Mouse (Mus musculus): ENCODE data around the gene Hk2. TPM values are rescaled to one million over a fixed set of nuclear protein-coding genes. Genes with fewer than 3 reads are reported as not detected.

Gene Hk2
- 81.2 TPM for polyA plus RNA-seq (2012; fragmentation: generic; extraction: Trizol)

DNA sequence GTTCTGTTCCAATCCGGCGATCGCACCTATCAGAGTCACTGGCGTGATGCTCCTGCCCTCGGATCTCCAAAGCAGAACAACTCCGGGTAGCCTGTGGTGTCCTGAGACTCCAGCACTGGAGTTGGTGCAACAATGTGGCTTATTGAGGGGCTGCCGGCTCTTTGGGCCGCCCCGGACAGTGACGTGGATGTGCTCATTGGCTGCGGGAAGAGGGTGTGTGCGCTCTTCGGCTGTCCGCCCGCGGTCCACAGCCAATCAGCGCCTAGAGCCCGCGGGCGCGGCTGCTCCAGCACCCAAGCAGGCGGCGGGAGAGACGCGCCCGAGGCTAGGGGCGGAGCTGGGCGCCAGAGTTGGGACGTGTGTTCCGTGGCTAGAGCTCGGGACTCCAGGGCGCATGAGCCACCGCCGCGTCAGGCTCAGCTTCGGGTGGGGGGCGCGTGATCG lies at the start of gene Hk2:
Hk2 (minus strand) TSS at position 134 of the 444 bp plus-strand sequence.
- peak within 1 kb of the TSS; percentile 37 for H3ac ChIP-seq (ENCODE audit: control insufficient read depth, insufficient read length)
- peaks cover 38% of the 10 kb centered on the region for H3K79me2 ChIP-seq (ENCODE audit: control insufficient read depth, insufficient read depth)
- H3K36me3 ChIP-seq (ENCODE audit: control insufficient read depth, insufficient read depth): no peaks in the 10 kb centered on the region
- peak within 1 kb of the TSS; percentile 99 for H3K4me3 ChIP-seq
- TF ChIP-seq POLR2AphosphoS2 (IDR thresholded peaks at IDR 0.05; ENCODE audit: insufficient read length, low read depth): peak; percentile 89
- TF ChIP-seq MYOG (IDR thresholded peaks at IDR 0.05; ENCODE audit: control insufficient read depth in 1 of 3, insufficient read depth in 1 of 3, insufficient read length in 2 of 3, low read depth in 2 of 3): peak in 1 of 3 experiments; percentile 6
- TF ChIP-seq POLR2A (IDR thresholded peaks at IDR 0.05; ENCODE audit: insufficient read length, low read depth): peak; percentile 70
- no peak for TF ChIP-seq CEBPB (IDR thresholded peaks at IDR 0.05; ENCODE audit: insufficient read depth, poor library complexity, severe bottlenecking)
- peak; percentile 44 for TF ChIP-seq E2F4 (IDR thresholded peaks at IDR 0.05; ENCODE audit: insufficient read depth)
- no peak for TF ChIP-seq USF1 (IDR thresholded peaks at IDR 0.05; ENCODE audit: low read depth)
- H3K4me2 ChIP-seq (ENCODE audit: low read depth): peak within 1 kb of the TSS; percentile 84
- no peaks in the 10 kb centered on the region for H3K27me3 ChIP-seq (ENCODE audit: control insufficient read depth, insufficient read depth, insufficient read length)

DNA sequence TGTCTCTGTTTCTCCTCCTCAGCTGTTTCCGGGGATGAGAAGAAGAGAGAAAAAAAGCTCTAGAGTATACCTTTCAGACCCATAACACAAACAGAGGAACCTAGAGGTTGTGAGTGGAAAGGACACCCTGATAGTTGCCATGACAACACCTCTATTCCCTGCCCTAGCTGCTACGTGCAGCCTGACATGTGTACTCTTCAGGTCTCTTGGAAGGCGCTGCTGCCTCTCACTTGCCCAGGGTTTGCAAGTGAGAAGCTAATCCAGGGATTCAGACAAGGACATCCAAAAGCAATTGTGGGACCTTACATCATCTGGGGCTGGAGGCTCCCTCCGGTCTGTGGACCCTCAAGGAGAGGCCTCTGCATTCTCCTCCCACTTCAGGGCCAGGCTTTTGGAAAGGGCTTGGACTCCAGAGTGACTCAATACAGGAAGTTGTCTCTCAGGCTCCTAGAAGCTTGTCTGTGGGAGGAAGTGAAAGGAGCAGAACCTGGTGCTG lies 47.6 kb upstream of the Hk2 start:
- TF ChIP-seq CEBPB (IDR thresholded peaks at IDR 0.05; ENCODE audit: insufficient read depth, poor library complexity, severe bottlenecking) (no peak), REST (IDR thresholded peaks at IDR 0.05; ENCODE audit: insufficient read depth, insufficient read length) (no peak), USF1 (IDR thresholded peaks at IDR 0.05; ENCODE audit: low read depth) (no peak), POLR2AphosphoS2 (IDR thresholded peaks at IDR 0.05; ENCODE audit: insufficient read length, low read depth) (no peak), POLR2A (IDR thresholded peaks at IDR 0.05; ENCODE audit: insufficient read length, low read depth) (no peak), E2F4 (IDR thresholded peaks at IDR 0.05; ENCODE audit: insufficient read depth) (no peak), SRF (IDR thresholded peaks at IDR 0.05; ENCODE audit: control insufficient read depth, insufficient read length, low read depth) (no peak), MYOG (IDR thresholded peaks at IDR 0.05; ENCODE audit: control insufficient read depth in 1 of 3, insufficient read depth in 1 of 3, insufficient read length in 2 of 3, low read depth in 2 of 3) (no peak), MYOD1 (IDR thresholded peaks at IDR 0.05; ENCODE audit: control insufficient read depth in 1 of 3, insufficient read length in 2 of 3, low read depth in 2 of 3) (no peak), TCF12 (IDR thresholded peaks at IDR 0.05; ENCODE audit: insufficient read depth, poor library complexity, severe bottlenecking) (no peak), MAX (IDR thresholded peaks at IDR 0.05; ENCODE audit: low read depth) (no peak)
- Histone ChIP-seq H3K27me3 (ENCODE audit: control insufficient read depth, insufficient read depth, insufficient read length) (no peaks in the 10 kb centered on the region), H3ac (ENCODE audit: control insufficient read depth, insufficient read length) (no peak overlapping the region), H3K4me3 (no peak overlapping the region), H3K36me3 (ENCODE audit: control insufficient read depth, insufficient read depth) (no peaks in the 10 kb centered on the region), H3K79me2 (ENCODE audit: control insufficient read depth, insufficient read depth) (no peaks in the 10 kb centered on the region), H3K4me2 (ENCODE audit: low read depth) (no peak overlapping the region)

DNA sequence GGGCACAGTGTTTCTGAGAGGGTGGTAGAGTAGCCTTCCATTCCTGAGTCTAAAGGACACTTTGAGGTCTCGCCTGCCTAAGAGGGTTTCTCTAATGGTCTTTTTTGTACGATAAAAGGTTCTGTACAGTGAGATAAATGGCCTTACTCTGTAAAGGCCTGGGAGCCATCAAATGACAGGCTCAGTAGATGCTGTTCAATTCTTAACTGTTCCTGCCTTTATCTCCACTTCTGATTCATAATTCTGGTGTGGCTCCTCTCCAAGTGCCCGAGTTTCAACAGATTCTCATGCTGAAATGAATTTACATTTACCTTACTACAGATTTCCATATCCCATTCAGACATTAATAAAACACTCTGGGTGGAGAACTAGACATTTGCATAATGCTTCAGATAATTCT lies 46.5 kb upstream of the Hk2 start:
- TF ChIP-seq CEBPB (IDR thresholded peaks at IDR 0.05; ENCODE audit: insufficient read depth, poor library complexity, severe bottlenecking) (no peak), SRF (IDR thresholded peaks at IDR 0.05; ENCODE audit: control insufficient read depth, insufficient read length, low read depth) (no peak), REST (IDR thresholded peaks at IDR 0.05; ENCODE audit: insufficient read depth, insufficient read length) (no peak), E2F4 (IDR thresholded peaks at IDR 0.05; ENCODE audit: insufficient read depth) (no peak), POLR2A (IDR thresholded peaks at IDR 0.05; ENCODE audit: insufficient read length, low read depth) (no peak), MYOG (IDR thresholded peaks at IDR 0.05; ENCODE audit: control insufficient read depth in 1 of 3, insufficient read depth in 1 of 3, insufficient read length in 2 of 3, low read depth in 2 of 3) (no peak), USF1 (IDR thresholded peaks at IDR 0.05; ENCODE audit: low read depth) (no peak), TCF12 (IDR thresholded peaks at IDR 0.05; ENCODE audit: insufficient read depth, poor library complexity, severe bottlenecking) (no peak), POLR2AphosphoS2 (IDR thresholded peaks at IDR 0.05; ENCODE audit: insufficient read length, low read depth) (no peak), TCF3 (IDR thresholded peaks at IDR 0.05; ENCODE audit: insufficient read length, low read depth) (no peak), MAX (IDR thresholded peaks at IDR 0.05; ENCODE audit: low read depth) (no peak), MYOD1 (IDR thresholded peaks at IDR 0.05; ENCODE audit: control insufficient read depth in 1 of 3, insufficient read length in 2 of 3, low read depth in 2 of 3) (no peak)
- H3K36me3 ChIP-seq (ENCODE audit: control insufficient read depth, insufficient read depth): no peaks in the 10 kb centered on the region

DNA sequence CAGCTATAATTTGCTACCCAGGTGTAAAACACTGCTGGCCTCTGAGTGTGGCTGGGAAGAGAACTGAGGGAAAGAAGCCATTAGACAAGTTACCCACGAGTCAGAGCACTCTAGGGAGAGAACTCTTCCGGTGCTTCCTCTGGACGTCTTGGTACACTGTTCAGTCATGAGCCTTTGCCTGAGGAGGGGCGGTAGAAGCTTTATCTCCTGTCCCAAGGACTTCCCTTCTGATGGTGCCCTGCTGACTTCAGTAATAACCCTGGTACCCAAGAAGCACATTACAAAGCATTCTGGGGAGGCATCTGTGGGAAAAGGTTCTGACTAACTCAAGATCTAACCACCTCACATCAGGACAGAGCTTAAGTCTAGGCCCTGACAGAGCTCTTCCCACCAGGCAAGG lies 40.6 kb upstream of the Hk2 start:
- Histone ChIP-seq H3K4me3 (no peak overlapping the region), H3ac (ENCODE audit: control insufficient read depth, insufficient read length) (no peak overlapping the region), H3K27me3 (ENCODE audit: control insufficient read depth, insufficient read depth, insufficient read length) (no peaks in the 10 kb centered on the region), H3K4me2 (ENCODE audit: low read depth) (no peak overlapping the region), H3K79me2 (ENCODE audit: control insufficient read depth, insufficient read depth) (no peaks in the 10 kb centered on the region), H3K36me3 (ENCODE audit: control insufficient read depth, insufficient read depth) (no peaks in the 10 kb centered on the region)
- TF ChIP-seq USF1 (IDR thresholded peaks at IDR 0.05; ENCODE audit: low read depth) (no peak), SRF (IDR thresholded peaks at IDR 0.05; ENCODE audit: control insufficient read depth, insufficient read length, low read depth) (no peak), POLR2A (IDR thresholded peaks at IDR 0.05; ENCODE audit: insufficient read length, low read depth) (no peak), TCF3 (IDR thresholded peaks at IDR 0.05; ENCODE audit: insufficient read length, low read depth) (no peak), CEBPB (IDR thresholded peaks at IDR 0.05; ENCODE audit: insufficient read depth, poor library complexity, severe bottlenecking) (no peak), REST (IDR thresholded peaks at IDR 0.05; ENCODE audit: insufficient read depth, insufficient read length) (no peak), E2F4 (IDR thresholded peaks at IDR 0.05; ENCODE audit: insufficient read depth) (no peak), POLR2AphosphoS2 (IDR thresholded peaks at IDR 0.05; ENCODE audit: insufficient read length, low read depth) (no peak), MAX (IDR thresholded peaks at IDR 0.05; ENCODE audit: low read depth) (no peak), MYOD1 (IDR thresholded peaks at IDR 0.05; ENCODE audit: control insufficient read depth in 1 of 3, insufficient read length in 2 of 3, low read depth in 2 of 3) (no peak), TCF12 (IDR thresholded peaks at IDR 0.05; ENCODE audit: insufficient read depth, poor library complexity, severe bottlenecking) (no peak), MYOG (IDR thresholded peaks at IDR 0.05; ENCODE audit: control insufficient read depth in 1 of 3, insufficient read depth in 1 of 3, insufficient read length in 2 of 3, low read depth in 2 of 3) (no peak)

More for the DNA sequence above, 46.5 kb upstream of the Hk2 start:
- Histone ChIP-seq H3K4me2 (ENCODE audit: low read depth) (no peak overlapping the region), H3K4me3 (no peak overlapping the region), H3ac (ENCODE audit: control insufficient read depth, insufficient read length) (no peak overlapping the region), H3K79me2 (ENCODE audit: control insufficient read depth, insufficient read depth) (no peaks in the 10 kb centered on the region), H3K27me3 (ENCODE audit: control insufficient read depth, insufficient read depth, insufficient read length) (no peaks in the 10 kb centered on the region)

All from myocyte (in vitro differentiated cells).